23 mouse cellular contexts compared by ENCODE assay signal in the genomic region with DNA sequence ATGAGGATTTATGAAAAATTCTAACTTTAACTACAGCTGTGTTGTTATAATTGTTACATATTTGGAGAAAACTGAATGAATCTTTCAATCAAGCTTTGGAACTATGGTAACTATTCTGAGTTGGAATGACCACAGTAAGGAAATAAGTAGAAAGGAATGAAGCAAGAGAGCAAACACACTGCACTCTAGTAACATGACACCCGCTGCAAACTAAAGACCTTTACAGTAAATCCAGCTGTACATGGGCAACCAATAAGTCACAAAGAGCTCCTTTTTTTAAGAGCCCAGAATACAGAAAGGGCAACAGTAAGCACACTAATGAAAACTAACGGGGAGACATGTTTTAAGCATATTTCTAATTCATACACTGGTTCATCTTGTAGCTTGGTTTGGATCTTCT.
DNase-seq lines count a peak whose midpoint lies in the region; ATAC-seq and TF ChIP-seq lines count a peak whose summit lies in the region.
"Had no signal": no experiment of that assay in that cellular context is flagged by ENCODE, and none has a peak within 500 bp of the region (broad histone marks: within the 10 kb centered on the region; RNA-seq: fewer than 3 reads in every experiment).

No protein-coding gene starts in this region.

- WGBS in limb, embryonic 12.5 days, result 54% methylated on average over 2 of the region's 2 CpGs
- WGBS in limb, embryonic 10.5 days, result 85% methylated on average over 2 of the region's 2 CpGs

- H3K27me3 ChIP-seq in limb, embryonic 12.5 days, result peaks cover 18% of the 10 kb centered on the region
- peaks cover 83% of the 10 kb centered on the region for H3K27me3 ChIP-seq in limb, embryonic 10.5 days (ENCODE audit: low read depth, poor library complexity, severe bottlenecking)
- H3K27me3 ChIP-seq in myocyte (ENCODE audit: control insufficient read depth, insufficient read depth, insufficient read length), result no peaks in the 10 kb centered on the region
- H3K27me3 ChIP-seq: CH12.LX; embryonic facial prominence, embryonic 15.5 days; heart, embryonic 15.5 days had no signal

- no peak for TF ChIP-seq POLR2A in myocyte (IDR thresholded peaks at IDR 0.05; ENCODE audit: insufficient read length, low read depth)

- no peaks in the 10 kb centered on the region for H3K36me3 ChIP-seq in limb, embryonic 12.5 days
- H3K36me3 ChIP-seq in limb, embryonic 10.5 days, result no peaks in the 10 kb centered on the region
- H3K36me3 ChIP-seq in myocyte (ENCODE audit: control insufficient read depth, insufficient read depth), result no peaks in the 10 kb centered on the region
- H3K36me3 ChIP-seq: embryonic facial prominence, embryonic 15.5 days; forebrain, embryonic 12.5 days; heart, embryonic 15.5 days; hindbrain, embryonic 10.5 days; intestine, embryonic 15.5 days had no signal

- H3K4me3 ChIP-seq in limb, embryonic 12.5 days (replicated peaks), result no peak overlapping the region
- no peak overlapping the region for H3K4me3 ChIP-seq in limb, embryonic 10.5 days
- H3K4me3 ChIP-seq in myocyte, result no peak overlapping the region
- H3K4me3 ChIP-seq in layer of hippocampus, adult 2 months, result no peak overlapping the region
- H3K4me3 ChIP-seq: embryonic facial prominence, embryonic 15.5 days; forebrain, embryonic 12.5 days; heart, adult 2 months; heart, embryonic 15.5 days; hindbrain, embryonic 10.5 days; intestine, embryonic 15.5 days had no signal

- ATAC-seq in limb, embryonic 12.5 days (ENCODE audit: insufficient number of reproducible peaks, insufficient read depth, low FRiP score, low TSS enrichment, low read depth), result no peak
- ATAC-seq: forebrain, embryonic 16.5 days; intestine, embryonic 15.5 days had no signal

- no peak overlapping the region for H3ac ChIP-seq in myocyte (ENCODE audit: control insufficient read depth, insufficient read length)

- DNase-seq in limb, embryonic 10.5 days (ENCODE audit: low spot score), result no peak
- DNase-seq in 416B (ENCODE audit: low read depth) (peak; percentile 32), adipocyte (ENCODE audit: low spot score) (peak; percentile 21)
- DNase-seq in layer of hippocampus, adult 2 months (ENCODE audit: low spot score in 2 of 2), result no peak
- DNase-seq in layer of hippocampus, adult 9-10 months (ENCODE audit: low spot score), result no peak
- DNase-seq: adrenal gland, postnatal 14 days; cerebellum, adult 18-20 months; cerebellum, adult 9-11 months; cerebellum, postnatal 36 days; gastrocnemius, postnatal 14 days; heart, adult 2 months; heart, postnatal 14 days had no signal

- no peaks in the 10 kb centered on the region for H3K9me3 ChIP-seq in limb, embryonic 12.5 days
- no peaks in the 10 kb centered on the region for H3K9me3 ChIP-seq in limb, embryonic 10.5 days (replicated peaks)
- H3K9me3 ChIP-seq: embryonic facial prominence, embryonic 15.5 days; forebrain, embryonic 12.5 days; heart, embryonic 15.5 days; hindbrain, embryonic 10.5 days; intestine, embryonic 15.5 days had no signal

- no peak for TF ChIP-seq CTCF in layer of hippocampus, adult 2 months (conservative IDR thresholded peaks at IDR 0.05)

- peaks cover 64% of the 10 kb centered on the region for H3K79me2 ChIP-seq in myocyte (ENCODE audit: control insufficient read depth, insufficient read depth)

- 0 out of 2 replicates have a peak overlapping the region, but pooled peaks have one; percentile 56 for H3K27ac ChIP-seq in limb, embryonic 12.5 days
- no peak overlapping the region for H3K27ac ChIP-seq in limb, embryonic 10.5 days
- H3K27ac ChIP-seq in layer of hippocampus, adult 2 months, result no peak overlapping the region
- H3K27ac ChIP-seq: embryonic facial prominence, embryonic 15.5 days; forebrain, embryonic 12.5 days; heart, adult 2 months; heart, embryonic 15.5 days; hindbrain, embryonic 10.5 days; hindbrain, embryonic 14.5 days; intestine, embryonic 15.5 days had no signal

- no peak overlapping the region for H3K9ac ChIP-seq in limb, embryonic 12.5 days (replicated peaks)
- H3K9ac ChIP-seq: embryonic facial prominence, embryonic 15.5 days; forebrain, embryonic 12.5 days; heart, embryonic 15.5 days; hindbrain, embryonic 14.5 days; intestine, embryonic 15.5 days had no signal

- H3K4me1 ChIP-seq in limb, embryonic 12.5 days (replicated peaks), result no peaks in the 10 kb centered on the region; the same call in 1 of the 2 replicates
- H3K4me1 ChIP-seq in limb, embryonic 10.5 days, result 0 out of 2 replicates have a peak, but pooled peaks cover 5% of the 10 kb centered on the region
- H3K4me1 ChIP-seq: embryonic facial prominence, embryonic 15.5 days; forebrain, embryonic 12.5 days; heart, embryonic 15.5 days; hindbrain, embryonic 10.5 days; intestine, embryonic 15.5 days had no signal

- H3K4me2 ChIP-seq in limb, embryonic 12.5 days, result no peak overlapping the region
- peak overlapping the region; percentile 53 for H3K4me2 ChIP-seq in myocyte (ENCODE audit: low read depth)
- H3K4me2 ChIP-seq: embryonic facial prominence, embryonic 15.5 days; forebrain, embryonic 12.5 days; heart, embryonic 11.5 days; heart, embryonic 15.5 days; hindbrain, embryonic 14.5 days; intestine, embryonic 15.5 days had no signal

TF ChIP-seq in myocyte, 11 proteins besides CTCF, POLR2A, EP300 and RAD21:
- TF ChIP-seq E2F4 (IDR thresholded peaks at IDR 0.05; ENCODE audit: insufficient read depth) (no peak), REST (IDR thresholded peaks at IDR 0.05; ENCODE audit: insufficient read depth, insufficient read length) (no peak), SRF (IDR thresholded peaks at IDR 0.05; ENCODE audit: control insufficient read depth, insufficient read length, low read depth) (no peak), USF1 (IDR thresholded peaks at IDR 0.05; ENCODE audit: low read depth) (no peak), TCF3 (IDR thresholded peaks at IDR 0.05; ENCODE audit: insufficient read length, low read depth) (no peak), MAX (IDR thresholded peaks at IDR 0.05; ENCODE audit: low read depth) (no peak), CEBPB (IDR thresholded peaks at IDR 0.05; ENCODE audit: insufficient read depth, poor library complexity, severe bottlenecking) (no peak), MYOG (IDR thresholded peaks at IDR 0.05; ENCODE audit: control insufficient read depth in 1 of 3, insufficient read depth in 1 of 3, insufficient read length in 2 of 3, low read depth in 2 of 3) (no peak), MYOD1 (IDR thresholded peaks at IDR 0.05; ENCODE audit: control insufficient read depth in 1 of 3, insufficient read length in 2 of 3, low read depth in 2 of 3) (no peak), TCF12 (IDR thresholded peaks at IDR 0.05; ENCODE audit: insufficient read depth, poor library complexity, severe bottlenecking) (no peak), POLR2AphosphoS2 (IDR thresholded peaks at IDR 0.05; ENCODE audit: insufficient read length, low read depth) (no peak)

Comparison
In these comparisons a context has a peak if more than half of its experiments do, and no peak if none do; other contexts are left out.
1. DNase-seq: peak in 416B (single experiment) and adipocyte (single experiment); none in limb, embryonic 10.5 days (single experiment), layer of hippocampus, adult 2 months (0 of 2) and layer of hippocampus, adult 9-10 months (single experiment).